Mouse (Mus musculus) midbrain, embryonic 12.5 days (tissue): ENCODE data around the gene Asb8. TPM values are rescaled to one million over a fixed set of nuclear protein-coding genes. Genes with fewer than 3 reads are reported as not detected.

ENCODE experiments used
- ATAC-seq: fragments of 200-750 bp; cut with Nextera tagmentation; 2 replicates; pipeline ENCODE4 v1.8.0; 2017; ENCODE audit warnings: low read depth, moderate TSS enrichment, moderate library complexity; ENCODE audit not compliant: low FRiP score
- H3K27ac ChIP-seq: fragments of 300-500 bp; sonication (generic); replicated peaks from 2 replicates; pipeline ENCODE4 v1.5.1; 2016; ENCODE audit warnings: mild to moderate bottlenecking
- H3K27me3 ChIP-seq: fragments of 300-500 bp; sonication (generic); 2 replicates; pipeline ENCODE4 v1.6.1; 2016; ENCODE audit warnings: mild to moderate bottlenecking
- H3K36me3 ChIP-seq: fragments of 300-500 bp; sonication (generic); 2 replicates; pipeline ENCODE4 v1.6.1; 2016
- H3K4me1 ChIP-seq: fragments of 300-500 bp; sonication (generic); 2 replicates; pipeline ENCODE4 v1.6.1; 2016
- H3K4me2 ChIP-seq: fragments of 300-500 bp; sonication (generic); replicated peaks from 2 replicates; pipeline ENCODE4 v1.6.1; 2016; ENCODE audit warnings: mild to moderate bottlenecking, moderate library complexity
- H3K4me3 ChIP-seq: fragments of 300-500 bp; sonication (generic); 2 replicates; pipeline ENCODE4 v1.5.1; 2016; ENCODE audit warnings: mild to moderate bottlenecking
- H3K9ac ChIP-seq: fragments of 300-500 bp; sonication (generic); replicated peaks from 2 replicates; pipeline ENCODE4 v1.6.1; 2016; ENCODE audit warnings: mild to moderate bottlenecking, moderate library complexity
- H3K9me3 ChIP-seq: fragments of 300-500 bp; sonication (generic); 2 replicates; pipeline ENCODE4 v1.6.1; 2016; ENCODE audit warnings: mild to moderate bottlenecking
- WGBS: fragments of 180-500 bp; shearing (Covaris S2); methylation state at CpG from one replicate; pipeline ENCODE4 v1.1.7; 2016; 5-methylcytosine and 5-hydroxymethylcytosine counted together
- polyA plus RNA-seq: library from polyadenylated mRNA; unstranded; fragments of >200 nt; fragmentation: Nextera tagmentation; extraction: Ambion mirVana; gene quantifications from 2 replicates; pipeline ENCODE4 v1.2.1, GENCODE M21; 2016

Asb8 gene
- polyA plus RNA-seq, 1 experiment from 2014 or later = 45.0 TPM

DNA sequence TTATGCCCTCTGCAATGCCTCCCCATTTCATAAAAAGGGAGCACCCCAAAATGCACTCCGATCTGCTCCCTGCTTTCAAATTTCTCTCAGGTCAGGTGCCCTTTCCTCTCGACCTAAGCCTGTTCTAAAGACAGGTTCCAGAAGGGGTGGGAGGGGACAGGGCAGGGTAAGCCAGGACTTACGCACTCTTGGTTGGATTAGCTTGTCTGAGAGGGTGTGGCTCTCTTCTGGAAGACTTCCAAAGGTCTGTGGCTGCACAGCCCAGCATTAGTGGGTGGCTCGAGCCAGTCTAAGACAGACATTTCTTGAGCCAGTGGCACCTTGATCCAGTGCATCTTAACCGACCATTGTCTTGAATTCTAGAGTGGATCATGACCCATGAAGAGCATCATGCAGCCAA is 53.6 kb downstream of the Asb8 start:
- 82% methylated on average over 5 of the region's 5 CpGs for WGBS
- Histone ChIP-seq H3K36me3 (peaks cover 30% of the 10 kb centered on the region), H3K4me2 (no peak overlapping the region), H3K4me3 (no peak overlapping the region), H3K4me1 (peaks cover 24% of the 10 kb centered on the region), H3K9ac (no peak overlapping the region), H3K27me3 (0 out of 2 replicates have a peak, but pooled peaks cover 5% of the 10 kb centered on the region), H3K27ac (no peak overlapping the region), H3K9me3 (no peaks in the 10 kb centered on the region)
- no peak for ATAC-seq

DNA sequence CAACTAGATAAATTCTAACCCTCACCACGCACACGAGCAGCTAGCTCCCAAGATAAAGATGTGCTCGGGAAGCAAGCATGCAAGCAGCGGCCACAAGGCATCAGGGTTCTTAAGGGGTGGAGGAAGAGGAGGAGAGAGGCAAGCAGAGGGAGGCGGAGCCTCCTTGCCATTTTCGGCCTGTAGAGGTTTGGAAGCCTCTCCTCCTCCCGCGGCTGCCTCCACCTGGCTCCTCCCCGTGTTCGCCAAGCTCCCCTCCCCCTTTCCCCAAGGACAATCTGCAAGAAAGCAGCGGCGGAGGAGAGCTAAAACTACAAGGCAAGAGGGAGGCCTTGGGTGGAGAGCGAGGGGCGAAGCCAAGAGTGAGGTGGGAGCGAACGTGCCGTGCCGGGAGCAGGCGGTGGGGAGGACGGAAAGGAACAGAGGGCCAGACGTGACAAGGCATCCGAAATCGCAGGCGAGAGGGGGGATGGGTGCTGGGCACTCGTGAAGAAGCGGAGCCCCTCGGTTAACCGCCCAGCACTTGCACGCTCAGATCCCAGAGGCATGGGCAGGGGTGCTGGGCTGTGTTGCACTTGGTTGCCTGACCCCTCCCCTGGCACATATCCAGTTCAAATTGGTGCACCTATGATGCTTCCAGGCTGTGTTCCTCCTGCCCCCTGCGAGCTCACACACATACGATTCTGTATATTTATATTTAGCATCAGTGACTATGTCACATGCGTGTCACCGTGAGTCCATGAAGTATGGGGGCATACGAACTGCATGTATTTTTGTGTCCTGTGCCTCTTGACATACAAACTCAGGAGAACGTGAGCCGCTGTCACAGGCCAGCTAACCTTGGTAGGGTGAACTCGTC is 56.9 kb downstream of the Asb8 start:
- peak overlapping the region; percentile 74 for H3K9ac ChIP-seq
- H3K9me3 ChIP-seq = no peaks in the 10 kb centered on the region
- H3K4me2 ChIP-seq = peak overlapping the region; percentile 86
- H3K27me3 ChIP-seq = 0 out of 2 replicates have a peak, but pooled peaks cover 5% of the 10 kb centered on the region
- 5% methylated on average over 37 of the region's 37 CpGs for WGBS
- ATAC-seq = peak; percentile 95
- peaks cover 24% of the 10 kb centered on the region for H3K4me1 ChIP-seq
- H3K27ac ChIP-seq = peak overlapping the region; percentile 79
- H3K4me3 ChIP-seq = peak overlapping the region; percentile 68
- H3K36me3 ChIP-seq = peaks cover 13% of the 10 kb centered on the region

DNA sequence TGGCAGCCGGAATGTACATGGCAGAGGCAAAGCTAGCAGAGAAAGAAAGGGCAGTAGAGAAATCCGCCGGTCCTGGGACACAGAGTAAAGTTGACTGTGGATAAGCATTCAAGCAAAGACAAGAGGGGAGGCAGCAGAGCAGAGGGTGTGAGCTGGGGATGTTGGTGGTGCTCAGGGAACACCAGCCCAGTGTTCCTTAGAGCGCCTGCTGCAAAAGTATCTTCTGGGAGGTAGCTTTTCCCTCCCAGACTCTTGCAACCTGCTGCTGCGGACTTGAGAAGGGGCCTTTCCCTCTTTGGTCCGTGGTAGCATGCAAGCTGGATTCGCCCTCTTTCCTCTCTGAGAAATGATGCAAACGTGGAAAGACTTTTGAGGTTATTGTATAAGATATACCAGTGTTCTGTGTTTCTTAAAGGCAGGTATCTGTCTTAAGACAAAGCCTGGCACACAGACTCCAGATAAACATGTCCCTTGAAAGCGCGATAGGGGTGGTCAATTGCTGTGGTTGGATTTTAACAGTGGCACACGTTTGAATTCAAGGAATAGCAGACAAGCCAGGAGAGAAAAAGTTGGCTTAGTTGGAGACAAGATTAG is 57.6 kb downstream of the Asb8 start:
- peaks cover 24% of the 10 kb centered on the region for H3K4me1 ChIP-seq
- H3K9ac ChIP-seq = peak overlapping the region; percentile 74
- peak; percentile 35; the same call in 1 of the 2 replicates for ATAC-seq
- 0 out of 2 replicates have a peak, but pooled peaks cover 5% of the 10 kb centered on the region for H3K27me3 ChIP-seq
- peak overlapping the region; percentile 68 for H3K4me3 ChIP-seq
- peak overlapping the region; percentile 86 for H3K4me2 ChIP-seq
- no peaks in the 10 kb centered on the region for H3K9me3 ChIP-seq
- 36% methylated on average over 11 of the region's 11 CpGs for WGBS
- H3K36me3 ChIP-seq = peaks cover 10% of the 10 kb centered on the region
- peak overlapping the region; percentile 79; the same call in 1 of the 2 replicates for H3K27ac ChIP-seq

DNA sequence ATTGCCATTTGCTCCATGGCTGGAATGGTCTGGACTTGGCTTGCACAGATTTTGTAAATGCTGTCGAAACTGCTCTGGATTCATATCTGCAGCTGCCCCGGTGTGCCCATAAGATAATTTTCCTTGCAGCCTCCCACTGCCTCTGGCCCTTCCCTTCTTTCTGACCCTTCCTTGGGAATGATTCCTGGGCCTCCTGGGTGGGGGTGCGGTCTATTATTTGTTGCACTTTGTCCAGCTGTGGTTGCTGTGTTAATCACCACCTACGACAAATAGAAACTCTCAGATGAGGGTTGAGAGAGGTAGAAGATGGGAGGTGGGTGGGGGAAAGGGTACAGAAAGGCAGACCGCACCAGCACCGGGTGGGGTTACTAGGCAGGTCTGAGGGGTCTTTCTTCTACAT is 58.2 kb downstream of the Asb8 start:
- ATAC-seq = no peak
- H3K36me3 ChIP-seq = peaks cover 5% of the 10 kb centered on the region; the same call in 1 of the 2 replicates
- H3K27me3 ChIP-seq = 0 out of 2 replicates have a peak, but pooled peaks cover 5% of the 10 kb centered on the region
- no peak overlapping the region for H3K4me2 ChIP-seq
- peaks cover 24% of the 10 kb centered on the region for H3K4me1 ChIP-seq
- 80% methylated on average over 6 of the region's 6 CpGs for WGBS
- H3K9me3 ChIP-seq = no peaks in the 10 kb centered on the region
- H3K9ac ChIP-seq = no peak overlapping the region
- no peak overlapping the region for H3K4me3 ChIP-seq
- H3K27ac ChIP-seq = no peak overlapping the region

DNA sequence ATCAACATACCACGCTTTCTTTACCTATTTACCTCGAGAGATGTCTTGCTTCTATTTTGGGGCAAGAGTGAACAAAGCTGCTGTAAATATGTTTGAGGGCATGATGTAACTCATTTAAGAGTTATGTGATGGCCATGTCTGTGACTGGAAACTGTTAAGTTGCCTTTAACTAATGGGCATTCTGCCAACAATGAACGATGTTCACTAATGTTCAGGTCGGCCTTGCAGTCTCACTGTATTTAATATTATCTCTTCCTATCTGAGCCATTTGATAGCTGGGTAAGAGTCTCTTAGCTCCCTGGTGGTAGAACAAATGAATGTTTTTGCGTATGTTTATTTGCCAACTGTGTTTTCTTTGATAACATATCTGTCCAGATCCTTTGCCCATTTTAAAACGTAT is 58.9 kb downstream of the Asb8 start:
- H3K27me3 ChIP-seq = 0 out of 2 replicates have a peak, but pooled peaks cover 5% of the 10 kb centered on the region
- H3K9ac ChIP-seq = no peak overlapping the region
- no peak overlapping the region for H3K4me3 ChIP-seq
- no peak for ATAC-seq
- H3K36me3 ChIP-seq = no peaks in the 10 kb centered on the region
- WGBS = 92% methylated on average over 6 of the region's 6 CpGs
- no peaks in the 10 kb centered on the region for H3K9me3 ChIP-seq
- no peak overlapping the region for H3K27ac ChIP-seq
- H3K4me2 ChIP-seq = no peak overlapping the region
- H3K4me1 ChIP-seq = peaks cover 24% of the 10 kb centered on the region

GRCm38 (mm10) chr15:98102401-98102800 is 63.0 kb downstream of the Asb8 start:
- Histone ChIP-seq H3K9ac (no peak overlapping the region), H3K9me3 (no peaks in the 10 kb centered on the region), H3K27ac (no peak overlapping the region), H3K4me2 (no peak overlapping the region), H3K36me3 (no peaks in the 10 kb centered on the region), H3K4me1 (peaks cover 1% of the 10 kb centered on the region; the same call in 1 of the 2 replicates), H3K4me3 (no peak overlapping the region), H3K27me3 (0 out of 2 replicates have a peak, but pooled peaks cover 2% of the 10 kb centered on the region)
- ATAC-seq = no peak
- 88% methylated on average over 6 of the region's 6 CpGs for WGBS

GRCm38 (mm10) chr15:98098519-98098918 is 66.9 kb downstream of the Asb8 start:
- H3K27ac ChIP-seq = no peak overlapping the region
- peaks cover 4% of the 10 kb centered on the region; the same call in 1 of the 2 replicates for H3K4me1 ChIP-seq
- H3K4me2 ChIP-seq = no peak overlapping the region
- no peaks in the 10 kb centered on the region for H3K36me3 ChIP-seq
- no peaks in the 10 kb centered on the region for H3K27me3 ChIP-seq
- no peaks in the 10 kb centered on the region for H3K9me3 ChIP-seq
- no peak overlapping the region for H3K9ac ChIP-seq
- no peak overlapping the region for H3K4me3 ChIP-seq
- 87% methylated on average over 9 of the region's 9 CpGs for WGBS
- ATAC-seq = no peak

DNA sequence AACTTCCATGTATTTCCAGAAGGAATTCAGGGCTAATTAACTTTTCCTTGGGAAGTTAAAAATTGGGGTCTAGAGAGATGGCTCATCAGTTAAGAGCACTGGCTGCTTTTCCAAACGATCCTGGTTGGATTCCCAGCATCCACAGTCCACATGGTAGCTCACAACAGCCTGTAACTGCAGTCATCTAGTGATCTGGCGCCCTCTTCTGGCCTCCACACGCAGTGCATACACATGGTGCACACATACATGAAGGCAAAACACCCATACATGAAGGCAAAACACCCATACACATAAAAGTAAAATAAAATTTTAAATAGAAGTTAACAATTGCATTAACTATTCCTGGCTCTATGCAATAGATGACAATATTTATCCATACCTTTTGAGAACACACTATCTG is 68.5 kb downstream of the Asb8 start:
- Histone ChIP-seq H3K27me3 (no peaks in the 10 kb centered on the region), H3K4me2 (no peak overlapping the region), H3K9ac (no peak overlapping the region), H3K4me1 (peaks cover 11% of the 10 kb centered on the region), H3K36me3 (no peaks in the 10 kb centered on the region), H3K4me3 (no peak overlapping the region), H3K9me3 (no peaks in the 10 kb centered on the region), H3K27ac (no peak overlapping the region)
- ATAC-seq = no peak
- WGBS = 53% methylated on average over 3 of the region's 3 CpGs

DNA sequence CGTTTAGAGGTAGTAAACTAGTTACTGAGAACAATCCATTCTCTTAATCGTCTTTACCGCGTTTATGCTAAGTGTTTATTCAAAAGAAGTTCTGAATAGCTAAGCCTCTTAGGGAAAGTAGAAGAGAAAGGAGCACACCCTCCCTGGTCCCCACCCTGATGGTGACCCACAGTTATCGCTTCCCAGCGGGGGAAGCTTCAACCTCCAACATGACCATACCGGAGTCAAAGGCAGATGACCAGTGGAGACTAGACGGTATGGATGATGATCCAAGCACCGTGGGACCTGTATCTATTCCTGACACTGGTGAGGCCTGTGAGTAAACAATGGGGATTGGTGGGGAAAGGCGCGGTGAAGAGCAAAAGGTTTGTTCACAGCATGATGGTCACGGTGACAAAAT is 70.5 kb downstream of the Asb8 start:
- Histone ChIP-seq H3K36me3 (no peaks in the 10 kb centered on the region), H3K4me3 (no peak overlapping the region), H3K27me3 (no peaks in the 10 kb centered on the region), H3K27ac (no peak overlapping the region), H3K4me1 (peaks cover 21% of the 10 kb centered on the region), H3K9me3 (no peaks in the 10 kb centered on the region), H3K9ac (no peak overlapping the region), H3K4me2 (no peak overlapping the region)
- 91% methylated on average over 12 of the region's 12 CpGs for WGBS
- no peak for ATAC-seq

GRCm38 (mm10) chr15:98093121-98094011 is 72.1 kb downstream of the Asb8 start, which contains the start of gene Senp1:
Senp1 (minus strand) TSS chr15:98093744.
- Histone ChIP-seq H3K4me3 (peak within 1 kb of the TSS; percentile 91), H3K27me3 (no peaks in the 10 kb centered on the region), H3K27ac (peak within 1 kb of the TSS; percentile 95), H3K36me3 (peaks cover 1% of the 10 kb centered on the region), H3K9ac (peak within 1 kb of the TSS; percentile 87), H3K4me2 (peak within 1 kb of the TSS; percentile 87), H3K4me1 (peaks cover 21% of the 10 kb centered on the region), H3K9me3 (no peaks in the 10 kb centered on the region)
- ATAC-seq = peak; percentile 88
- under 1% methylated on average over 58 of the region's 58 CpGs for WGBS

- Histone ChIP-seq H3K36me3 (peaks cover 9% of the 10 kb centered on the region), H3K4me1 (peaks cover 21% of the 10 kb centered on the region), H3K4me3 (peak within 1 kb of the TSS; percentile 91), H3K27ac (peak within 1 kb of the TSS; percentile 95), H3K27me3 (no peaks in the 10 kb centered on the region), H3K9ac (peak within 1 kb of the TSS; percentile 87), H3K9me3 (no peaks in the 10 kb centered on the region), H3K4me2 (peak within 1 kb of the TSS; percentile 87)
- under 1% methylated on average over 30 of the region's 30 CpGs for WGBS
- no peak for ATAC-seq
Observed at GRCm38 (mm10) chr15:98092372-98093120, 72.9 kb downstream of the Asb8 start, which contains the start of gene Pfkm. Pfkm (plus strand) TSS chr15:98092589.
